Mouse (Mus musculus) NIH3T3 (cell line): ENCODE results near the gene Pde4a.

Source experiments
- DNase-seq: peaks from one replicate; pipeline ENCODE4 v3.0.0-alpha.2; 2012; ENCODE audit warnings: low read depth

Gene Pde4a

DNA sequence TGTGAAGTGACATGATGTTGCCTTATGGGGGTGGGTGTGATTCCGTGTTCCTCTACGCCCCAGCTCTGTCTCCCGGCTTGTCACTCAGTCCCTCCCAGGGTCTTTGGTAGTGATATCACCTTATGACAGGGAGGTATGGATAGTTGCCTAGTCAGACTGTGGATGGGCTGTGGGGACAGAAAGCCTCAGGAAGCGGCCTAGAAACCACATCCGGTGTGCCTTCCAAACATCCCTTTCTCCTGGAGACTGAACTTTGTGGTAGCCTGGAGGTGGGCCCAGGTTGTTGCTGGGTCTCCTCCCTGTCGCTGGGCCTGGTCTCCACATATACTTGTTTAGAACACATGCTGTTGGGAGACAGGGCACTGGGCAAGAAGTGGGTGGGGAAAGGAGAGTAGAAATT, 17.9 kb downstream of the Pde4a start:
- DNase-seq: no peak

DNA sequence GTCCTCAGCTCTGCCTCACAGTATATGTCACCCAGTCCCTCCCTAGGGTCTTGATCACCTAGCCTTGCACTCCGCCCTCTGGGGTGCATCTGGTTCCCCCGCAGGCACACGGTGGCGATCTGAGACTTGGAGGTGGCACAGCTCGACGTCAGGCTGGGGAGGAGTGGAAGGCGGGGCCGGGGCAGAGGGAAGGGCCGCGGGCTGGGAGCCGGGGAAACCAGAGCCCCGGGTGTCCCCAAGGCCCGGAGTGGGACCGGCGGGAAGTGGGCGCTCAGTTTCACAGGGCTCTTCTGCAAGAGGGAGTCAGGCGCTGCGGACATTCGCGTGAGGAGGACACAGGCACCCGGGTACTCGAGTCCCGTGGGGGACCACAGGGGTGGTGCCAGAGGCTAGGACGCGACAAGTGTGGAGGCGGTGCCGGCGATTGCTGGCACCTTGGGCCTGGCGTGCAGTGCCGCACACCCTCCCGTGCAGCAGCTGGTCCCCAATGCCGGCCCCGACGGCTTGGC, 18.4 kb downstream of the Pde4a start:
- no peak for DNase-seq

DNA sequence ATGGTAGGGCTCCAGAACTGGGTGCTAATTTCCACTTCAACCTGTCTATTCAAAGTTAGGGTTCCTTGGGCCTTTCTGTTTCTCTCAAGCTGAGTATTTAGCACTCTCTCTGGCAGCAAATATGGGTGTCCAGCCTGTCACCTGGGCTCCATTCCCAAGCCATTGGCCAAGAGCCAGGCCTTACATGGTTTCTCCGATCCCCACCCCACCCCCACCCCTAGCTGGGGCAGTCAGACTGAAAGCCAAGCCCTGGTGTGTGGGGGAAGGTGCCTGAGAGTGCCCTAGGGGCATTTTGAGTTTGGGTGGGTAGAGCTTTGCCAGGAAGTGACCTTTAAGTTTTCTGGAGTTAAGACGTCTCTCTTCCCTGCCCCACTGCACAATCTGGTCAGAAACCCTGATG, 19.2 kb downstream of the Pde4a start:
- peak; percentile 40 for DNase-seq

DNA sequence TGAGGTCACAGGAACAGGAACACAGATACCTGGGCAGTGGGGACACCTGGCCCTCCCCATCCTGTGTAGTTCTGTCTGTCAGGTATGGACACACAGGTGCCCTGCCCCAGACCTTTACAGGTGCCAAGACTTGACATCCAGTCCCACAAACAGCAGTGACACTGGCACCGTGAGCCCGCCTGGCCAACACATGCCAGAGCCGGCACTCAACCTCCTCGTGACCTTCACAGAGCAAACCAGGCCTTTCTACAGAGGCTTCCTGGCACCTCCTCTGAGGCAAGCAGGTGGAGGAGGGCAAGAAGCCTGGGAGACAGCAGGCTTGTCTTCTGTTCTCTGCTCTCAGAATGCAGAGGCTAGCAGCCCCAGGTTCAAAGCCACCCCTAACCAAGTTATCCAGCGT, 19.9 kb downstream of the Pde4a start:
- no peak for DNase-seq

DNA sequence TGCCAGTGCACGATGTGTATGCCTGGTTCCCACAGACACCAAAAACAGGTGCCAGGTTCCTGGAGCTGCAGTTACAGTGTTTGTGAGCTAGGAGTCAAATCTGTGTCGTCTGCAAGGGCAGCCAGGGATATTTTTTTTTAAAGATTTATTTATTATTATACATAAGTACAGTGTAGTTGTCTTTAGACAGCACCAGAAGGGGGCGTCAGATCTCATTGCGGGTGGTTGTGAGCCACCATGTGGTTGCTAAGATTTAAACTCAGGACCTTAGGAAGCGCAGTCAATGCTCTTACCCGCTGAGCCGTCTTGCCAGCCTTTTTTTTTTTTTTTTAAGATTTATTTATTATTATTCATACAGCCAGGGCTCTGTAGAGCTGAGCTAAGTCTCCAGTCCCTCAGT, 24.4 kb downstream of the Pde4a start:
- no peak for DNase-seq

DNA sequence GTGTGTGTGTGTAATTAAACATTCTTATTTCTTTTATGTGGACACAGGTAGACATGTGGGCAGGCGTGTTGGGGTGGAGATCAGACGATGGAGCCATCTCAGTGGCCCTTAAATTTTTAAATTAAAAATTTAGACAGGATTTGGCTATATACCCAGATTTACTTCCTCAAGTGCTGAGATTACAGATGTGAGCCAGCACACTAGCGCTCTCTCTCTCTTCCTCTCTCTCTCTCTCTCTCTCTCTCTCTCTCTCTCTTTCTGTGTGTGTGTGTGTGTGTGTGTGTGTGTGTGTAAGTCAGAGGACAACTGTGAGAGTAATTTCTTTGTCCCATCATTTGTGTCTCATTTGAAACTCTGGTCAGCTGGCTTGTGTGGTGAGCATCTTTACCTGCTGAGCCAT, 25.2 kb downstream of the Pde4a start:
- no peak for DNase-seq

DNA sequence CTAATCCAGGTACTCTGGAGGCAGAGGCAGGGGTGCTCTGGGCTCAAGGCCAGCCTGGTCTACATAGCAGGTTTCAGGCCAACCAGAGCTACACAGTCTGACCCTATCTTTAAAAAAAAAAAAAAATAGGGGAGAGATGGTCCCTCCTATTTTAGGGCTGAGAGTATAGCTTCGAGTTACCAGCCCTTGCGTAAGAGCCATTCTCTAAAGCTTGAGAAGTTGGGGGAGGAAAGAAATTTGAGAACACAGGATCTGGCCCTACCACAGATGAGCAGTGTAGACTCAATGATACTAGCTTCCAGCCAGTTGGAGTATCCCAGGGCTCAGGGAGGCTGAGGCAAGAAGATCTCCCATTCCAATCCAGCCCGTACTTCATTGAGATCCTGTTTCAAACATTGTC, 28.3 kb downstream of the Pde4a start:
- peak; percentile 53 for DNase-seq

DNA sequence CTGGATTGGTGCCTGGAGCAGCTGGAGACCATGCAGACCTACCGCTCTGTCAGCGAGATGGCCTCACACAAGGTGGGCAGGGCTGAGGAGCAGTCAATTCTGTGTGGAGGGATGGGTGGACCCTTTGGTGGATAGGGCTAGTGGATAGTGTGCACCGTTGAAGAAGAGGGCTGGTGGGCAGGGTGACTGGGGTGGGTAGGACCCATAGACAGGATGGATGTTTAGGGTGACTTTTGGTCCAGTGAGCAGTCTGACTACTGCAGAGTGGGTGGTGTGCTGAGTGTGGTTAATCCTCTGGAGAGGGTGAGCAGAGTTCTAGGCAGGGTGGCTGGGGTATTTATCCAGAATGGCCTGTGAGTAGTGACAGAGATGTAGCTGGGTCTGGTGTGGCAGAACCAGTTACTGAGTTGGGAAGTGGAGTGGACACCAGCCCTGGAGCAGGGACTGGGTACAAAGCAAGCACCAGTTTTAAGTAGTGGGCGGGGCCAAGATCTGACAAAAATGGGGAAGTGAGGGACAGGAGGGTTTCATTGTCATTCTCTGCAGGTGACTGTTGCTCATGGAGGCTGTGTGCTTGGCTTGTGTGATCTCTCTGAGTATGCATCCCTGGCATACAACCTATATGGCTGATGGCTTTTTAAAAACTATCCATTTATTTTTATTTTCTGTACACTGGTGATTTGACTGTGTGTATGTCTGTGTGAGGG, 29.4 kb downstream of the Pde4a start:
- DNase-seq: no peak

DNA sequence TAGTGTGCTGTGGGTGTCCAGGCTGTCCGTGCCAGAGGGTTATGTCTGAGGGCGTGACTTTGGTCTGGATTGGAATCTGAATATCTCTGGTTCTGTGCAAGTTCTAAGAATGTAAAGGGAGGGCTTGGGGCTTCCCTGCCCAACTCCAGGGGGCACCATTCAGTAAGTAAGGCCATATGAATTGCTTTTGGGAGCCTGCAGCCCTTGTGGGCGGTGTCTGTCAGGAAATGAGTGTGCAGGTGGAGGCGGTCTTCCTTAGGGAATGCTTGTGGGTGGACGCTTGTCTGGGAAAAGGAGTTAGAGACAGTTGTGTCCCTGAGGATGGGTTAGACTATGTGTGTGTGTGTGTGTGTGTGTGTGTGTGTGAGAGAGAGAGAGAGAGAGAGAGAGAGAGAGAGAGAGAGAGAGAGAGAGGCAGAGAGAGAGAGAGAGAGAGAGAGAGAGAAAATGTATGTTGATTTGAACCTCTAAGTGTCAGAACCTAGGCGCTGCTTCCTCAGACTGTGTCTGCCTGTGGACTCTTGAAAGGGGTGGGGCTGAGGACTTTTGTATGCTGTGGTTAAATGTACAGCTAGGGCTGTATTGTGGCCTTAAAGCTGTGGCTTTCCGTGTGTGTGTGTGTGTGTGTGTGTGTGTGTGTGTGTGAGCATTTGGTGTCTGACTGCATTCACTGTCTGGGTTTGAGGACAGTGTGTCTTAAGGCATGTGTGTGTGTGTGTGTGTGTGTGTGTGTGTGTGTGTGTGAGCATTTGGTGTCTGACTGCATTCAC, 30.4 kb downstream of the Pde4a start:
- peak; percentile 63 for DNase-seq

DNA sequence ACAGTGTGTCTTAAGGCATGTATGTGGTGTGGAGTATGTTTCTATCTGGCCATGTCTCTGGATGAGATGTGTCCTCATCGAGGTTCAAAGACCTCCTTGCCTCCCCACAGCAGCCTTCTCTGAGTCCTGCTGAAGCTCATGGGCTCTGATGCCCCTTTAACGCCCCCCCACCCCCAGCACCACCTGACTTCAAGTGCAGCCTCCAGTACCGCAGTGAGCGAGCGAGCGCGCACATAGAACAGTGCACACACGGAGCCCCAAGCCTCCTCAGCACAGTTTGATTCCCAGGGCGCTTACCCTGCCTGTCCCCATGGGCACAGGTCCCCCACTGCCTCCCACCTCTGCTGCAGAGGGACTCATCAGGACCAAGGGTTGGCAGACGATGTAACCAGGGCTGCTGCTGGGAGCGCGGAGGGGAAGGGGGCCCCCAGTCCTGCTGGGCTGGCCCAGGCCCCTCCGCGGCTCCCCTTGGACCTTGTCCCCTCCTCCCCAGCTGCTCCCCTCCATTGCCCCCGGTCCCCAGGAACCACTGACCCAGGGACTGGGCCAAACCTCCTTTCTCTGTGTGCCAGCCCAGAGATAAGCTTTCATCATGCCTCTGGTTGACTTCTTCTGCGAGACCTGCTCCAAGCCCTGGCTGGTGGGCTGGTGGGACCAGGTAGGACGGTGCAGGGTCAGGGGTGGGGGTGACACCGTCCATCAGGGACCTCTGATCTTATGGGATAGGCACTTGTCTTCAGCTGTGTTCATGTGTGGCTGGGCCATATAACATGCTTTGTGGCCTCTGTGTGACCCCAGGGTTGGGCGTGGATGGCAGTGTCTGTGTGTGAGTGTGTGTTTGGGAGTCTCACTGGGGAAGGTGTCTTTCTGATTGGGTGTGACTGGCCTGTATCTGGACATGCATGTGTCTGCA, 31.3 kb downstream of the Pde4a start:
- DNase-seq: no peak

DNA sequence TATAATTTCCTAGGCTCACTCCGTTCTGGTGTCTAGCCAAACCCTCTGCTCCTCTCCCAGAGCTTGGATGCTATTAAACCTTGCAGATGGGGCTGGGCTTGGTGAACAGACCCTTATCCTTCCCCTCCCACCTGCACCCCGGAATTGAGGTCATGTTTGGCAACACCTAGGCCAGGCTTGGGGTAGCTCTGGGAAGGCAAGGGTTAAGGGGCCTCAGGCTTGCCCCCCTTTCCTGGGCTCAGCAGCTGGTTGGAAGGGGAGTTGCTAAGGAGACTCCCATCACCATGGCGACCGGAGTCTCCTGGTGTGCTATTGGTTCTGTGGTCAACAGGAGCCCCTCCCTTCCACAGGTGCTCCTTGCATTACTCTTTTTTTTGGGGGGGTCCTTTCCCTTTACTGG, 32.5 kb downstream of the Pde4a start:
- DNase-seq: no peak

DNA sequence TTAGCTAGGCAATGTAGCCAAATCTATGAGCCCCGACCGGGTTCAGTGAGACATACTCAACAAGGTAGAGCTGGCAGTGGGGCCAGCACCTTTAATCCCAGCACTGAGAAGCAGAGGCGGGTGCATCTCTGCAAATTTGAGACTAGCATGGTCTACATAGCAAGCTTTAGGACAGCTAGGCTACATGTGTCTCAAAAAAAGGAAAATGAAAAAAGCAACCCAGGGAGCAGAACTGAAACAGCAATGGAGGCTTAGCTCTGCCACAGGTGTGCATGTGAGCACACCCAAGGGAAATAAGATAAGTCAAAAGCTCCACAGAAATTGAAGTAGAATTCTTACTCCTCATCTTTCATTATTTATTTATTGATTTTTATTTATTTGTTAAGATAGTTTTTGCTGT, 33.4 kb downstream of the Pde4a start:
- no peak for DNase-seq

DNA sequence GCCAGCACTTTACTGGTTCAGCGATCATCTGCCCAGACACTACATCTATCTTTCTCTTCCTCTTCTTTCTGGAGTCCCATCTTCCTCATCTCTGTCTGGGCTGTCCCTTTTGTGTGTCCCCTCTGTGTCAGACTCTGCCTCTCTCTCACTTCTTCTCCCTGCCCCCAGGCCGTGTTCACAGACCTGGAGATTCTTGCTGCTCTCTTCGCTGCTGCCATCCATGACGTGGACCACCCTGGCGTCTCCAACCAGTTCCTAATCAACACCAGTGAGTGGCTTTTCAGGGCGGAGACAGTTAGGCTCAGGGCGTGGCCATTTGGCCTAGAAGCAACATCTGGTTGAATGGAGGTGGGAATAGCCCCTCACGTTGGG, 38.6 kb downstream of the Pde4a start:
- no peak for DNase-seq

DNA sequence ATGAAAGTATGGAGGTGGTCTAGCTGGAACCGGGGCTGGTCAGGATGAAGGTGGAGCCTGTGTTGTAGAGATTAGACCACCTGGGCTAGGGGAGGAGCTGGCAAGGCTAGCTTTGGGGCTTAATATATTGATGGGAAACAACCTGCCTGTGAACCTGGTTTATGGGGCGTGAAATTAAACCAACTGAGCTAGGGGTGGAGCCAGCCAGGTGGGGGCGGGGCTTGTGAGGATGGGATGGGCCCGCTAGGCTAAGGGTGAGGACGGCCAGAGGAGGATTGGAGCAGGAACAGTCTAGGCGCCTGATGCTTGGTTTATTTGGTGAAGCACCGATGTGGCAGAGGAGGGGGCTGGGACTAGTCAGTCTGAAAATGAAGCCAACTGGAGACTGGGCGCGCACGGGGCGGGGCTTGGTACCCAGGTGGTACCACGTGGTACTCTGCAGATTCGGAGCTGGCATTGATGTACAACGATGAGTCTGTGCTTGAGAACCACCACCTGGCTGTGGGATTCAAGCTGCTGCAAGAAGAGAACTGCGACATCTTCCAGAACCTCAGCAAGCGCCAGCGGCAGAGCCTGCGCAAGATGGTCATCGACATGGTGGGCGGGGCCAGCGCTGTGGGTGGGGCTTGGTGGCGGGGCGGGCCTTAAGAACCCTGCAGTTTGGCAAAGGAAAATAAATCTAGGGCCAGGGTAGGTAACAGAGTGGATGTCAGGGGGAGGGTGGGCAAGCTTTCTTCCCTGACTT, 39.2 kb downstream of the Pde4a start:
- DNase-seq: no peak

DNA sequence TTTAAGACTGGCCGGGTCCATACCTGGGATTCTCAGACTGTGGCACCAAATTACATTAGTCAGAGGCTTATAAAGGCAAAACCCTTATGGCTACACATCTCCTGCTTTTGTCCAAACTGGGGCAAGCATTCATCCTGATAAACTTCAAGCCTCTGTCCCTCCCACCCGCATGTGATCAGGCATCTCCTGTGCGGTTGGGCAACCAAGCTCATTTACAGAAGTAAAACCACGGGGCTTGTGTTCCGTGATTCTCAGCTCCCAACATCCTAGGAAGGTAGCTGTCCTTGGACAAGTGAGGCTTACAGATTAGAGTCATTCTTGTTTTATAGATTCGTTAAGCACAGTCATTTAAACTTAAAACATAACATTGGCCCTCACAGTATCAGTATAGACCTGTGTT, 41.3 kb downstream of the Pde4a start:
- DNase-seq: no peak

DNA sequence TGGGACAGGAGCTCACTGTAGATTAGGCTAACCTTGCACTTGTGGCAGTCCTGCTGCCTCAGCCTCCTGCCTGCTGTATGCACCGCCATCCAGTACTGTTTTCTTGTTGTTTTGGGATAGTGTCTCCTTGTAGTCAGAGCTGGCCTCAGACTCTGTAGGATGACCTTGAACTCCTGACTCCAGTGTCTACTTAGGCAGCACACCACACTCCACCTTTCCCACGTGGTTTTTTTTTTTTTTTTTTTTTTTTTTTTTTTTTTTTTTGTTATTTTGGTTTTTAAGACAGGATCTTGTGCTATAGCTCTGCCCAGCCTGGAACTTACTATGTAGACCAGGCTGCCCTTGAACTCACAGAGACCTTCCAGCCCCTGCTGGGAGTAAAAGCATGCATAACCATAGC, 43.1 kb downstream of the Pde4a start:
- no peak for DNase-seq

DNA sequence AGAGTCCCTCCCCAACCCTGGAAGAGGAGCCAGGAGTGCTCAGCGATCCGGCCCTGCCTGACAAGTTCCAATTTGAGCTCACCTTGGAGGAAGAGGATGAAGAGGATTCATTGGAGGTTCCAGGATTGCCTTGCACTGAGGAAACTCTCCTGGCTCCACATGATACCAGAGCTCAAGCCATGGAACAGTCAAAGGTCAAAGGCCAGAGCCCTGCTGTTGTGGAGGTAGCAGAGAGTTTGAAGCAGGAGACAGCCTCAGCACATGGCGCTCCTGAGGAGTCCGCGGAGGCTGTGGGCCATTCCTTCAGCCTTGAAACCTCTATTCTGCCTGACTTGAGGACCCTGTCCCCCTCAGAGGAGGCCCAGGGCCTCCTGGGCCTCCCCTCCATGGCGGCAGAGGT, 45.3 kb downstream of the Pde4a start:
- no peak for DNase-seq

DNA sequence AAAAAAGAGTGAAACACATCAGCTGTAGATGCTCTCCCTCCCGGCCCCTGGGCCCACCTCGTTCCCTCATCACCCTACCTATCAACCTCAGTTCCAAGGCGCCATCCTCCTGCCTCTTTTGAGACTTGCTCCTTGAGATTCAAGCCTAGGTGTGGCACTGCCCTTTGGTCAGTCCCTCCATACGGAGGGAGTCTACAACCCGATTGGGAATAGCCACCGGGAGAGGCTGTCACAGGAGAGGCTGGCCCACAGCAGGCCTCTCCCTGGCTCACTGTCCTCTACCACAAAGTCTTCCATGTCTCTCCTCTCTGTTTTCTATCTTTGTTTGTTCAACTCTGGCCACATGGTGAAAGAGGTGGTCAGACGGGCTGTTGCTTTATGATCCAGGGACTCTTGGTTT, 46.1 kb downstream of the Pde4a start:
- DNase-seq: no peak

DNA sequence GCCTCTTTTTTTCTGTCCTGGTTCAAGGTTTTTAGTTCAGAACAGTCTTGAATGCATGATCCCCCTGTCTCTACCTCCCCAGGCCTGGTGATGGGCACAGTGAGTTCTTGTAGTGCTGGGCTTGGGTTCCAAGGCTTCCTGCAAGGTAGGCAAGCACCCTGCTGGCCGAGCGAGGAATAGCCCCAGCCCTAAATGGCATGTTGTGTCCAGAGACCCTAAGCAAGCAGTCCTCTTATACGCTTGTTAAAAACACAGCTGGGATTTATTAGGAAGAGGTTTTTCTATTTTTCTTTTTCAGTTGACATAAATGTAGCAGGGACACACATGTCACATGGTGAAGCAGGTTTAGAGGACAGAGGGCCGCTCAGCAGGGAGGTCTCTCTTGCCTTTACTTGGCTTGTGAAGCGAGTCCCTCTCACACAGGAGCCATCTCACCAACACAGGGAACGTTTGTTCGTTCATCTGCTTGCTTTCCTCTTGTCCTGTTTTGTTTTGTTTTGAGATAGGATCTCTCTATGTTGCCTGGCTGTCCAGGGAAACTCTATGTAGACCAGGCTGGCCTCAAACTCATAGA, 48.2 kb downstream of the Pde4a start:
- DNase-seq: peak; percentile 41

DNA sequence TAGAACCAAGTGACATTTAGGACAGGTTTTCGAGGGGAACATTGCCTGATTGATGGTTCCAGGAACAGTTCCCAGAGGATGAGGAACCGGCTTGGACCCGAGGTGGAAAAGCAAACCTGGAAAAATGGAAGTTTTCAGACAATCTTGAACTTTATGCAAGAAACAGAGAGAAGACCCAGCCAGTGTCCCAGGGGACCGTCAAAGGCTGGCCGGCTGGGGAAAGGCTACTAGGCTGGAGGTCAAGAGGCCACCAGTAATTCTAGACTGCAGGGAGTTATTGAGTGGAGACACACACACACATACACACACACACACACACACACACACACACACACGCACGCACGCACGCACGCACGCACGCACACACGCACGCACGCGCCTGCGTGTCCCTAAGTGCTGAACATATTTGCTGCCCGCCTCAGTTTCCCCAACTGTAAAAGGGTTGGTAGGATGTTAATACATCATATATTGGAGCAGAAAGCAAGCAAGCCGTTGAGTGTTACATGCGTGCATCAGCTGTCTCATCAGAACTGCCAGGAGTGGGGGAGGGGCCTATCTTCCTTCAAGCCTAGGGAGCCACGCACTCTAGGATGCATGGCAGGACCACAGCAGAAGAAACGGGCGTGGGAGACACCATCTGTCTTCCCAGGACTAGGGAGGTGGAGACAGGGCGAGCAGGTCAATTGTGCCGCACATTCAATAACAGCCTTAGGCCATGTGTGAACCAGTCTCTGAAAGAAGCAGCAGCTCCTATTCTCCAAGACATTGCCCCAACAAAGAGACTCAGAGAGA, 50.7 kb downstream of the Pde4a start:
- DNase-seq: no peak

DNA sequence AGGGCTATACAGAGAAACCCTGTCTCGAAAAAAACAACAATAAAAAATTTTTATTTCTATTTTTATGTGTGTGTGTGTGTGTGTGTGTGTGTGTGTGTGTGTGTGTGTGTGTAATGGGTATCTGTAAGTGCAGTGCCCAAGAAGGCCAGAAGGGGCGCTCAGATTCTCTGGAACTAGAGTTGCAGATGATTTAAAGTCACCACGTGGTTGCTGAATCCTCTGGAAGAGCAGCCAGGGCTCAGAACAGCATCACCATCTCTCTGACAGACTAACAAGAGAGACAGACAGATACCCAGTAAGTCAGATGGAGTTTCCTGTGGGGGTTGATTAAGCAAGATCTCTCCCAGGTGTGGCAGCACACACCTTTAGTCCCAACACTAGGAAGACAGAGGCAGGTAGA, 54.3 kb downstream of the Pde4a start:
- DNase-seq: peak; percentile 29
